Mouse (Mus musculus): ENCODE measurements at regions not wholly inside any gene's neighbourhood (a gene's known extent, or its start where the extent isn't known, plus 50 kb on each side); places are given as distances from the start of the nearest gene placed in this dataset.

DNA sequence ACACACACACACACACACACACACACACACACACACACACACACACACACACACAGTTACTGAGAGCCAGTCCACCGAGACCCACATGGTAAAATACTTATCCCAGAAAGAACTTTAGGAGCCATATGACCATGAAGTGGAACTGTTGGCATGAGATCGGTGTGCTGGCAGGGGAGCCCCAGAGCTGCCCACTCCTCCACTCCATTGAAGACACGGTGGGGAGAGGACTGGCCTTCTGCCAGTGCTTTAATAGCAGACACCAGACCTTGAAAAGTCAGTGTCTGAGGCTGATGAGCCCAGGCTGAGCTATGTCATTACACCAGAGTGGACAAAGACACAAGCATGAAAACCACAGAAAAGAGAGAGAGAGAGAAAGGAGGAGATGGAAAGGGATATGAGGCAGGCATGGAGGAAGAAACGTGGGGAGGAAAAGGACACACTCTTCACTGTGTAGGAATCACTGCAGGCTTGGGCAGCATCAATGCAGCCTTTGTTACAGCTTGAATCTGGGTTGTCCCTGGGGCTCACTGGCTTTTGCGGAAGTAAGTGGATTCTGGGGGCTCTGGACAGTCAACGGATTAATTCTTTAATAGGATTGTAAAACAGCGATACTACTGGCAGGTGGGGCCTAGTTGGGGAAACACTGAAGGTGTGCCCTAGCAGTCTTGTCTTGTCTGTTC lies 64.2 kb upstream of the Lrpap1 start:
- Histone ChIP-seq H3K4me2 (ENCODE audit: low read depth, low read length) (no peak overlapping the region), H3K9ac (replicated peaks; ENCODE audit: low read depth, low read length) (no peak overlapping the region), H3K9me3 (replicated peaks; ENCODE audit: control insufficient read depth, low read length) (0 out of 2 replicates have a peak, but pooled peaks cover 4% of the 10 kb centered on the region), H3K27me3 (ENCODE audit: control insufficient read depth, insufficient read depth, low read length) (no peaks in the 10 kb centered on the region), H3K4me3 (ENCODE audit: low read depth, low read length) (no peak overlapping the region), H3K27ac (ENCODE audit: low read depth) (no peak overlapping the region), H3K36me3 (replicated peaks; ENCODE audit: control insufficient read depth, insufficient read depth, low read length) (no peaks in the 10 kb centered on the region), H3K4me1 (ENCODE audit: control insufficient read depth, insufficient read depth) (0 out of 2 replicates have a peak, but pooled peaks cover 12% of the 10 kb centered on the region)
- 66% methylated on average over 7 of the region's 7 CpGs for WGBS
- no peak for DNase-seq (ENCODE audit: low spot score)
- no peak for TF ChIP-seq CTCF (IDR thresholded peaks at IDR 0.05; ENCODE audit: low read depth)
- no peak for TF ChIP-seq EP300 (IDR thresholded peaks at IDR 0.05; ENCODE audit: low read depth)
- no peak for ATAC-seq (ENCODE audit: insufficient read depth, low read depth)

DNA sequence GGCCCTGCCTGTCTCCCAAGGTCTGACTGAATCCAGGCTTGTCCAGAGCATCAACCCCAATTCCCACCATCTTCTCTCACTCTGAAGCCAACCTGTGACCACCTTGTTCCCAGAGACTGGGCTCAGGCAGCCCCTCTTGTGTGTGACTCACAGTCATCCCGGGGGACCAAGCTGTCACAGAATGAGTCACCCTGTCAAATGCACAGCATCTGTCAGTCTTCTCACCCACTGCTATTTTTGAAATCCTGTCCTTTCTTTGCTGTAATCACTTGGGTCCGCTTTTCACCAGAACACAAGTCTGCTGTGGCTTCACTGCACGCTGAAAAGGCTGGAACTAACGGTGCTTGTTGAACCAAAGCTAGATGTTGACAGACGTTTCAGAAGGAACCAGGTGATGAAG lies 63.3 kb upstream of the Lrpap1 start:
- Histone ChIP-seq H3K27me3 (ENCODE audit: control insufficient read depth, insufficient read depth, low read length) (no peaks in the 10 kb centered on the region), H3K36me3 (replicated peaks; ENCODE audit: control insufficient read depth, insufficient read depth, low read length) (no peaks in the 10 kb centered on the region), H3K4me2 (ENCODE audit: low read depth, low read length) (no peak overlapping the region), H3K9ac (replicated peaks; ENCODE audit: low read depth, low read length) (no peak overlapping the region), H3K4me1 (ENCODE audit: control insufficient read depth, insufficient read depth) (0 out of 2 replicates have a peak, but pooled peaks cover 12% of the 10 kb centered on the region), H3K4me3 (ENCODE audit: low read depth, low read length) (no peak overlapping the region), H3K27ac (ENCODE audit: low read depth) (no peak overlapping the region), H3K9me3 (replicated peaks; ENCODE audit: control insufficient read depth, low read length) (0 out of 2 replicates have a peak, but pooled peaks cover 4% of the 10 kb centered on the region)
- ATAC-seq (ENCODE audit: insufficient read depth, low read depth) (no peak), DNase-seq (ENCODE audit: low spot score) (no peak)
- TF ChIP-seq CTCF (IDR thresholded peaks at IDR 0.05; ENCODE audit: low read depth): no peak
- TF ChIP-seq EP300 (IDR thresholded peaks at IDR 0.05; ENCODE audit: low read depth): no peak
- WGBS: 40% methylated on average over 5 of the region's 5 CpGs

DNA sequence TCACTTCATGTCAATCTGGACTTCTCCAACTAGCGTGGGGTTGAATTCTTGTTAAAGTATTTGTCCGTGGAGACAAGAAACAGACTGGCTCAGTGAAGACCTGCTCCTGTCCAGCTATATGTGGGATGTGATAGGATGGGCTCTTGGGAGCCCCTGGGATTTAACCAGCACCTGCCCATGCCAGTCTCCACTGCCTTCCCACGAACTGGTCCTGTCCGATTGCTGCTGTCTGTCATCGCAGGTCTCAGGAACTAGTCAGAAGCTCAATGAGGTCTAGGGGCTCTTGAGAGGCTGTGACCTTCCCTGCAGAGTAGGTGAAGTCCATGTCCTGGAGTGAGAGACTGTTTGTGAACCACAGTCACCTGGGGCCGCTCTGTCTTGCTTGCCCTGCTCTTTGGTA lies 62.8 kb upstream of the Lrpap1 start:
- DNase-seq (ENCODE audit: low spot score) (no peak), ATAC-seq (ENCODE audit: insufficient read depth, low read depth) (no peak)
- H3K4me1 ChIP-seq (ENCODE audit: control insufficient read depth, insufficient read depth): 0 out of 2 replicates have a peak, but pooled peaks cover 12% of the 10 kb centered on the region
- no peak overlapping the region for H3K4me2 ChIP-seq (ENCODE audit: low read depth, low read length)
- TF ChIP-seq EP300 (IDR thresholded peaks at IDR 0.05; ENCODE audit: low read depth) (no peak), CTCF (IDR thresholded peaks at IDR 0.05; ENCODE audit: low read depth) (no peak)
- H3K27ac ChIP-seq (ENCODE audit: low read depth): no peak overlapping the region
- 77% methylated on average over 6 of the region's 6 CpGs for WGBS
- H3K4me3 ChIP-seq (ENCODE audit: low read depth, low read length): no peak overlapping the region
- no peak overlapping the region for H3K9ac ChIP-seq (replicated peaks; ENCODE audit: low read depth, low read length)
- H3K36me3 ChIP-seq (replicated peaks; ENCODE audit: control insufficient read depth, insufficient read depth, low read length): no peaks in the 10 kb centered on the region
- 0 out of 2 replicates have a peak, but pooled peaks cover 4% of the 10 kb centered on the region for H3K9me3 ChIP-seq (replicated peaks; ENCODE audit: control insufficient read depth, low read length)
- H3K27me3 ChIP-seq (ENCODE audit: control insufficient read depth, insufficient read depth, low read length): no peaks in the 10 kb centered on the region

GRCm38 (mm10) chr5:35165993-35166392 lies 60.4 kb upstream of the Lrpap1 start:
- peak; percentile 75 for ATAC-seq (ENCODE audit: insufficient read depth, low read depth)
- 0 out of 2 replicates have a peak, but pooled peaks cover 16% of the 10 kb centered on the region for H3K4me1 ChIP-seq (ENCODE audit: control insufficient read depth, insufficient read depth)
- 0 out of 2 replicates have a peak, but pooled peaks cover 4% of the 10 kb centered on the region for H3K9me3 ChIP-seq (replicated peaks; ENCODE audit: control insufficient read depth, low read length)
- no peaks in the 10 kb centered on the region for H3K27me3 ChIP-seq (ENCODE audit: control insufficient read depth, insufficient read depth, low read length)
- H3K4me3 ChIP-seq (ENCODE audit: low read depth, low read length): no peak overlapping the region
- H3K36me3 ChIP-seq (replicated peaks; ENCODE audit: control insufficient read depth, insufficient read depth, low read length): no peaks in the 10 kb centered on the region
- H3K4me2 ChIP-seq (ENCODE audit: low read depth, low read length): no peak overlapping the region
- H3K9ac ChIP-seq (replicated peaks; ENCODE audit: low read depth, low read length): no peak overlapping the region
- 31% methylated on average over 8 of the region's 8 CpGs for WGBS
- TF ChIP-seq CTCF (IDR thresholded peaks at IDR 0.05; ENCODE audit: low read depth) (no peak), EP300 (IDR thresholded peaks at IDR 0.05; ENCODE audit: low read depth) (no peak)
- DNase-seq (ENCODE audit: low spot score): peak; percentile 41
- H3K27ac ChIP-seq (ENCODE audit: low read depth): no peak overlapping the region

GRCm38 (mm10) chr5:35165459-35165858 lies 59.9 kb upstream of the Lrpap1 start:
- 0 out of 2 replicates have a peak, but pooled peaks cover 16% of the 10 kb centered on the region for H3K4me1 ChIP-seq (ENCODE audit: control insufficient read depth, insufficient read depth)
- no peaks in the 10 kb centered on the region for H3K27me3 ChIP-seq (ENCODE audit: control insufficient read depth, insufficient read depth, low read length)
- 0 out of 2 replicates have a peak, but pooled peaks cover 4% of the 10 kb centered on the region for H3K9me3 ChIP-seq (replicated peaks; ENCODE audit: control insufficient read depth, low read length)
- no peak overlapping the region for H3K27ac ChIP-seq (ENCODE audit: low read depth)
- ATAC-seq (ENCODE audit: insufficient read depth, low read depth): no peak
- 64% methylated on average over 2 of the region's 2 CpGs for WGBS
- H3K4me2 ChIP-seq (ENCODE audit: low read depth, low read length): no peak overlapping the region
- H3K4me3 ChIP-seq (ENCODE audit: low read depth, low read length): no peak overlapping the region
- H3K36me3 ChIP-seq (replicated peaks; ENCODE audit: control insufficient read depth, insufficient read depth, low read length): no peaks in the 10 kb centered on the region
- TF ChIP-seq CTCF (IDR thresholded peaks at IDR 0.05; ENCODE audit: low read depth) (no peak), EP300 (IDR thresholded peaks at IDR 0.05; ENCODE audit: low read depth) (no peak)
- H3K9ac ChIP-seq (replicated peaks; ENCODE audit: low read depth, low read length): no peak overlapping the region
- no peak for DNase-seq (ENCODE audit: low spot score)
